Mouse (Mus musculus): Measurements from ENCODE around the gene Gm42669. TPM values are rescaled to one million over a fixed set of nuclear protein-coding genes. Genes with fewer than 3 reads are reported as not detected.

The Gm42669 gene
- 0.13 and 0.21 TPM in 2 replicates for polyA plus RNA-seq (2016; fragmentation: Nextera tagmentation; extraction: Ambion mirVana)

DNA sequence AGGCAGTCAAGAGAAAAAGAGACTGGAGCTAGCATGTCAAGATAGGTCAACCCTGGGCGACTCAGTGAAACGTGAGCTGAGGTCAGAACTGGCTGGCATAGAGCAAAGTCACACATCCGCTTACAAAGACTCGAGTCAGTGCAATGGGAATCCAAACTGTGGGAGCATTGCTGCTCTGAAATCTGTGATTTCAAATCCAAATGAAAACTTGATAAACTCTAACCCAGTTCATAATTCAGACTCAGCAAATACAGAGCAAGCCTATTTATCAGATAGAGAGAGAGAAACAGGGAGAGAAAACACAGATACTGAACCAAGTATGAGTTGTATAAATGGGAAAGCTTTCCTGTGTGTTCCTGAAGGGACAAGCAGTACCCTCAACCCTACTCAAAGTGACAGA lies at the start of gene Gm42669:
Gm42669 (plus strand) TSS at position 301 of the 400 bp plus-strand sequence.
- H3K36me3 ChIP-seq: peaks cover 10% of the 10 kb centered on the region
- H3K4me3 ChIP-seq: no peak within 1 kb of the TSS
- H3K4me1 ChIP-seq (replicated peaks): no peaks in the 10 kb centered on the region
- no peaks in the 10 kb centered on the region for H3K9me3 ChIP-seq (replicated peaks)
- no peak within 1 kb of the TSS for H3K9ac ChIP-seq
- 66% methylated on average over 4 of the region's 4 CpGs for WGBS
- H3K27me3 ChIP-seq (replicated peaks): no peaks in the 10 kb centered on the region
- H3K27ac ChIP-seq (ENCODE audit: poor library complexity, severe bottlenecking): no peak within 1 kb of the TSS
- H3K4me2 ChIP-seq: no peak within 1 kb of the TSS
- ATAC-seq (ENCODE audit: insufficient number of reproducible peaks, low FRiP score): no peak

DNA sequence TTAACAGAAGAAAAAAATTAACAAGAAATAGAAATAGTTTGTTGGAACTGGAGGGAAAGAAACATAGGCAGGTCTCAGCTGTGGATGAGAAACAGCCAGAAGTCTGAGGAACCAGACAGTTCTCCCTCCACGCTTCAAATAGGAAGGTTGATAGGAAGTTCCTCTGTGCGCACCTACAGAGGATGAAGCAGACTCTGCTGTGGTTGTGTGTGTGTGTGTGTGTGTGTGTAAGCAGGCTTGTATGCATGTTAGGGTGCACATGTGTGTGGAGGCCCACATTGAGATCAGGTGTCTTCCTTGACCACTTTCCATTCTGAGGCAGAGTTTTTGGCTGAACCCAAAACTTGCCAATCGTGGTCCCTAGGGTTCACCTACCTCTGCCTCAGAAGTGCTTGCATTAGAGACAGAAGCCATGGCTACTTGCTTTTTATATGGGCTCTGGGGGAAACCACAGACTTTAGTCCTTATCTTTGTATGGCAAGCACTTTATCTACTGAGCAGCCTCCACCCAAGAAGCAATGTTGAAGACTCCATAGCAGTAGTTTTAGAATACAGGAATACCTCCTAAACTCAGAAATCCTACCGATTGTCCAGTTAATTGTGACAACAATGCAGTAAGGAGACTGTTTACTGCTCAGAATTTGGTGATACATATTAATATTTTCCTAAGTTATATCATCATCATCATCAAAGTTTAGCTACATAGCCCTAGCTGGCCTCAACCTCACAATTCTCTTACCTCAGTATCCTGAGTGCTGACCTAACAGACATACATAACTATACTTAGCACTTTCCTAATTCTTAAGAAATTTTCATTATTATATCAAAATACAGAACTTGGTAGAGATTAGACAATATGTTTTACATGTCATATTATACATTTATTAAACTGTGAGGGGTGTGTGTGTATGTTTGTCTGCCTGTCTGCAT lies 45.0 kb upstream of the Gm42669 start:
- Histone ChIP-seq H3K9me3 (replicated peaks) (no peaks in the 10 kb centered on the region), H3K27me3 (replicated peaks) (no peaks in the 10 kb centered on the region), H3K9ac (no peak overlapping the region), H3K27ac (ENCODE audit: poor library complexity, severe bottlenecking) (no peak overlapping the region), H3K4me1 (replicated peaks) (peaks cover 11% of the 10 kb centered on the region), H3K4me2 (no peak overlapping the region), H3K36me3 (no peaks in the 10 kb centered on the region), H3K4me3 (no peak overlapping the region)
- WGBS: 79% methylated on average over 4 of the region's 4 CpGs
- no peak for ATAC-seq (ENCODE audit: insufficient number of reproducible peaks, low FRiP score)

DNA sequence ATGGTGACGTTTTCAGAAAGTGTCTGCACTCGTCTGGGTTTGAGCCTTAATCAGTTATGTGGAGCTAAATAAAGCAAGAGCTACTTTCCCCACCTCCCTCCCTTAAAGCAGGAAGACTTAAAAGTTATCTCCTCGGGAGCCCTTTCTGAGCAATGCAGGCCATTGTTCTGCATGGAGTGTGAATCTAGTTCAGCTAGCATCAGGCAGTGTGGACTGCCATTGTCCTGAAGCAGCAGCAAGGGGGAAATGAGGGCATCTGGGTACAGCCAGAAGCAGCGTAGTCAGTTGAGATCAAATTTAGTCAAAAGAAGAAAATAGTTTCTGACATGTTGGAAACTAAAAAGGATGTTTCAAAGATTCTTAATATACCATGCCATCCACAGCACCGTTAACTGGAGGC lies 40.9 kb upstream of the Gm42669 start:
- Histone ChIP-seq H3K4me3 (no peak overlapping the region), H3K4me1 (replicated peaks) (peaks cover 16% of the 10 kb centered on the region), H3K9me3 (replicated peaks) (no peaks in the 10 kb centered on the region), H3K9ac (no peak overlapping the region), H3K27me3 (replicated peaks) (no peaks in the 10 kb centered on the region), H3K36me3 (no peaks in the 10 kb centered on the region), H3K27ac (ENCODE audit: poor library complexity, severe bottlenecking) (peak overlapping the region; percentile 68), H3K4me2 (peak overlapping the region; percentile 38; the same call in 1 of the 2 replicates)
- WGBS: 21% methylated on average over 5 of the region's 5 CpGs
- ATAC-seq (ENCODE audit: insufficient number of reproducible peaks, low FRiP score): no peak

DNA sequence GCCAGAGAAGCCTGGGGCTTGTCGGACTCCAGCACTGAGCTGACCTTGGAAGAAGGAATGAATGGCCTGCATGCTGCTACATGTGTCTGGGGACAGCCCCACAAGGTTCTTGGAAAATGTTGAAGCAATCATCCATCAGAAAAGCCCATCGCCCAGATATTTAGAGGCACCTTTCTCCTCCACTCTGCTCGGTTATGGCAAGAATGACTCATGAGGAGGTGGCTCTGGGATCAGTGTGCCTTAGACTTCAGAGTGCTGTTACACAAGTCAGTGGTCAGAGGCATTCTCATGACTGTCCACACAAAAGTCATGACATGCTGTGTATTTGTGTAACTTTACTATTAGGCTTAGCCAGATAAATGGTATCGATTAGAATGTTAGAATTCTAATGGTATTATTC lies 40.3 kb upstream of the Gm42669 start:
- Histone ChIP-seq H3K36me3 (no peaks in the 10 kb centered on the region), H3K27me3 (replicated peaks) (no peaks in the 10 kb centered on the region), H3K27ac (ENCODE audit: poor library complexity, severe bottlenecking) (peak overlapping the region; percentile 68), H3K9ac (0 out of 2 replicates have a peak overlapping the region, but pooled peaks have one; percentile 7), H3K4me1 (replicated peaks) (peaks cover 16% of the 10 kb centered on the region), H3K9me3 (replicated peaks) (no peaks in the 10 kb centered on the region), H3K4me3 (no peak overlapping the region), H3K4me2 (peak overlapping the region; percentile 38)
- ATAC-seq (ENCODE audit: insufficient number of reproducible peaks, low FRiP score): no peak
- WGBS: 54% methylated on average over 4 of the region's 4 CpGs

DNA sequence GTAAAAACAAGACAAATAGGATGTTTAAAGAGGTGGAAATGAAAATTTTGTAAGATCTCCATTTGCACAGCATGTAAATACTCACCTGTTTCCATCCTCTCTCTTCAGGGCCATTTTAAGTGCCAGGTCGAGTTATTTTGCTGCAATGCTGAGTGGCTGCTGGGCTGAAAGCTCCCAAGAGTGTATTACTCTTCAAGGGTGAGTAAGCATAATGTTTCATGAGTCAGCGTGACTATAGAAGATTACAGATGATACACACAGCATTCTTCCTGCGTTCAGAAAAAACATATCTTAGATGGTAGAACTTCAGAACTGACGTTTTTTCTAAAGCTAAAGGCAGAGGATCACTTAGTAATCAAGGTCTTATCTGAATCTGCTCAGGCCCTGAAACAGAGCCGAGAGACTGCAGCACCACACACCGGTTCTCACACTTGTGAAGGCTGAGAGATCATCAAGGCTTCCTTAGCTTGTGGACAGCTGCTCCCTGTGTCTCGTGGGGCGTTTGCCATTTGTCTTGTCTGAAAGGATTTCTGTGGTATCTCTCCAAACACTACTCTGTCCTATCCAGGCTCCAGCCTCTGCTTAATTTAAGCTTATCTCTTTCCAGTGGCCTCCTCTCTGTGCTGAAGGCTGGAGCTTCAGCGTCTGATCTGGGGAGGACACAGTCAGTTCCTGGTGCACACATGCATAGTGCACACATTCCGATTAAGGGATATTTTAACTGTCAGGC lies 36.7 kb upstream of the Gm42669 start:
- Histone ChIP-seq H3K4me3 (no peak overlapping the region), H3K27me3 (replicated peaks) (no peaks in the 10 kb centered on the region), H3K36me3 (peaks cover 10% of the 10 kb centered on the region), H3K9me3 (replicated peaks) (0 out of 2 replicates have a peak, but pooled peaks cover 5% of the 10 kb centered on the region), H3K9ac (no peak overlapping the region), H3K4me2 (no peak overlapping the region), H3K27ac (ENCODE audit: poor library complexity, severe bottlenecking) (peak overlapping the region; percentile 50), H3K4me1 (replicated peaks) (peaks cover 16% of the 10 kb centered on the region)
- peak; percentile 89 for ATAC-seq (ENCODE audit: insufficient number of reproducible peaks, low FRiP score)
- WGBS: 33% methylated on average over 10 of the region's 10 CpGs

DNA sequence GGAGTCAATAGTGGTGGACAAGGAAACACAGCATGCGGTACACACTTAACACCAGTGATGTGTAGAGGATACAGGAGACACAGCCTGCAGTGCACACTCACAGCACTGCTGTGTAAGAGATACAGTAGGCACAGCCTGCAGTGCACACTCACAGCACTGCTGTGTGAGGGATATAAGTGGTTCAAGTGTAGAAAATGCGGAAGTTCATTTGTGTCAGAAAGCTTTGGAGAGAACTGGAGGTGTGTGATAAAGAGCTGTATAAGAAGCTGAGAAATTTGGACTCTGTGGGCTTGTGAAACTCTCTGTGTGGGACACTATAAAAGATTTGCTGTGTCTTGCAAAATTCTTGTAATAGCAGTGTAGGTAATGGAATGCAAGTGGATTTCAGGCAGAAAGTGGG lies 27.2 kb upstream of the Gm42669 start:
- H3K4me3 ChIP-seq: no peak overlapping the region
- H3K27me3 ChIP-seq (replicated peaks): no peaks in the 10 kb centered on the region
- H3K27ac ChIP-seq (ENCODE audit: poor library complexity, severe bottlenecking): no peak overlapping the region
- H3K9me3 ChIP-seq (replicated peaks): 0 out of 2 replicates have a peak, but pooled peaks cover 4% of the 10 kb centered on the region
- peaks cover 5% of the 10 kb centered on the region for H3K36me3 ChIP-seq
- no peak overlapping the region for H3K9ac ChIP-seq
- ATAC-seq (ENCODE audit: insufficient number of reproducible peaks, low FRiP score): no peak
- 80% methylated on average over 2 of the region's 2 CpGs for WGBS
- no peaks in the 10 kb centered on the region for H3K4me1 ChIP-seq (replicated peaks)
- no peak overlapping the region for H3K4me2 ChIP-seq

DNA sequence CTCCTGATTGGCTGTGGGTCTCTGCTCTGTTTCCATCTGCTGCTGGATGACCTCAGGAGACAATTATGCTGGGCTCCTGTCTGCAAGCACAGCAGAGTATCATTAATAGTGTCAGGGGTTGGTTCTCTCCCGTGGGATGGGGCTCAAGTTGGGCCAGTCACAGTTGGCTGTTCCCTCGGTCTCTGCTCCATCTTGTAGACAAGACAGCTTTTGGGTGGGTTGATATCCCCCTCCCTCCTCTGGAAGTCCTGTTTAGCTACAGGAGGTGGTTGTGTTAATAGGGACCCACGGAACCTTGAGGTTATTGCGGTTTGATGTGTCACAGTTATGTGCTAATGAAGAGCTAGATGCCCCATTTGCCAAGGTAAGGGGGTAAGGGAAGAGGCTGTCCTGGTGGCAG lies 18.4 kb upstream of the Gm42669 start:
- H3K36me3 ChIP-seq: peaks cover 10% of the 10 kb centered on the region; the same call in 1 of the 2 replicates
- H3K27me3 ChIP-seq (replicated peaks): no peaks in the 10 kb centered on the region
- no peak overlapping the region for H3K27ac ChIP-seq (ENCODE audit: poor library complexity, severe bottlenecking)
- H3K9me3 ChIP-seq (replicated peaks): no peaks in the 10 kb centered on the region
- 54% methylated on average over 4 of the region's 4 CpGs for WGBS
- H3K9ac ChIP-seq: no peak overlapping the region
- no peak overlapping the region for H3K4me2 ChIP-seq
- H3K4me3 ChIP-seq: no peak overlapping the region
- ATAC-seq (ENCODE audit: insufficient number of reproducible peaks, low FRiP score): no peak
- H3K4me1 ChIP-seq (replicated peaks): peaks cover 11% of the 10 kb centered on the region

DNA sequence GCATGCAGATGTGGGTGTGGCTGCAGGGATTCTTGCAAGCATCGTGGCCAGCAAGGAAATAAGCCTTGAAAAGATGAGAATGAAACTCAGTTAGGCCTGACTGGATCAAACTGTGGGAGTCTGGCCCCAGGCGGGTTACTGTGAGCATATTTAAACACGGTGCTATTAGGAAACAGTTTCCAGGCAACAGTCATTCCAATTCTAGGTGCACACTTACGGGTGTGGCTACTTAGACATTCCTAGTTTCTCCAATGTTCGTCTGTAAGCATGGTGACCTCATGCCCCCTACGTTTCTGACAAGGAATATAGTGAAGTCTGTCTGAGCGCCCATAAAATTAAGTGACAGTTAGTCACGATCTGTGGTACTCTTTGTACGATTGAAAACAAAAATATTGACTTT lies 16.4 kb upstream of the Gm42669 start:
- no peak for ATAC-seq (ENCODE audit: insufficient number of reproducible peaks, low FRiP score)
- no peak overlapping the region for H3K4me2 ChIP-seq
- H3K36me3 ChIP-seq: peaks cover 10% of the 10 kb centered on the region; the same call in 1 of the 2 replicates
- 79% methylated on average over 9 of the region's 9 CpGs for WGBS
- 0 out of 2 replicates have a peak, but pooled peaks cover 4% of the 10 kb centered on the region for H3K9me3 ChIP-seq (replicated peaks)
- H3K9ac ChIP-seq: no peak overlapping the region
- H3K27ac ChIP-seq (ENCODE audit: poor library complexity, severe bottlenecking): no peak overlapping the region
- H3K27me3 ChIP-seq (replicated peaks): no peaks in the 10 kb centered on the region
- H3K4me1 ChIP-seq (replicated peaks): peaks cover 11% of the 10 kb centered on the region
- H3K4me3 ChIP-seq: no peak overlapping the region

DNA sequence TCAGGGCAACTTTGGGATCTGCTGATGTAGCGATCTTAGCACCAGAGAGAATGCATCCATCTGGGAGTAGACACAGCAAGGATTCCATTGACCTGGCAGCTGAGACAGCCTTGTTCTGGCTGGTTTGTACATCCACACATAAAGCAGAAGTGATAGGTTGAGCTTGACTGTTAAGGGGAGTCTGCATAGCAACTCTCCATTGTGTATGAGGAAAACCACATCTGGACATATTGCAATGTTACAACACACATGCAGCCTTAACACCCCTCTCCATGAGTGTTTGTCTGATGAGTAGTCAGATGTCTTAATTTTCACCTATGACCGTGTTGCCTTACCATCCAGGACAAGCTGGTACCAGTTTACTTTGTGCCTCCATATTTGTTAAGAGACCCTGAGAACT lies 14.9 kb upstream of the Gm42669 start:
- Histone ChIP-seq H3K27me3 (replicated peaks) (no peaks in the 10 kb centered on the region), H3K9me3 (replicated peaks) (0 out of 2 replicates have a peak, but pooled peaks cover 4% of the 10 kb centered on the region), H3K36me3 (peaks cover 10% of the 10 kb centered on the region; the same call in 1 of the 2 replicates), H3K27ac (ENCODE audit: poor library complexity, severe bottlenecking) (no peak overlapping the region), H3K9ac (no peak overlapping the region), H3K4me2 (no peak overlapping the region), H3K4me3 (no peak overlapping the region), H3K4me1 (replicated peaks) (peaks cover 11% of the 10 kb centered on the region)
- WGBS: 84% methylated on average over 2 of the region's 2 CpGs
- ATAC-seq (ENCODE audit: insufficient number of reproducible peaks, low FRiP score): no peak

DNA sequence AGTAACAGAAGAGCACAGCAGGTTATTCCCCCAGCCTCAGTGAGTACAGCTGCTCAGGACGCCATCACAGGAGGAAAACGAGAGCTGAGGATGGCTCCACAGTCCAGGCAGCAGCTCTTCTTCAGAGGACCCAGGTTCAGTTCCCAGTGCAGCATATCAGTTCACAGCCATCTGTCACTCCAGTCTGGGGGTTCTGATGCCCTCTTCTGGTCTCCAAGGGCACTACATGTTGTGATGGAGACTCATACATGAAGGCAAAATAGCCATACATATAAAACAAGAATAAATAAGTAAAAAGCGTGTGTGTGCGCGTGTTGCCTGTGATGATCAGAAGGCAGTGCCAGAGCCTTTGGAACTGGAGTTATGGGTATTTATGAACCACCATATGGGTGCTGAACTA lies 12.7 kb upstream of the Gm42669 start:
- no peak overlapping the region for H3K4me2 ChIP-seq
- H3K27me3 ChIP-seq (replicated peaks): no peaks in the 10 kb centered on the region
- H3K27ac ChIP-seq (ENCODE audit: poor library complexity, severe bottlenecking): no peak overlapping the region
- H3K9ac ChIP-seq: no peak overlapping the region
- ATAC-seq (ENCODE audit: insufficient number of reproducible peaks, low FRiP score): no peak
- 91% methylated on average over 5 of the region's 5 CpGs for WGBS
- 0 out of 2 replicates have a peak, but pooled peaks cover 4% of the 10 kb centered on the region for H3K9me3 ChIP-seq (replicated peaks)
- H3K4me3 ChIP-seq: no peak overlapping the region
- no peaks in the 10 kb centered on the region for H3K4me1 ChIP-seq (replicated peaks)
- H3K36me3 ChIP-seq: peaks cover 10% of the 10 kb centered on the region; the same call in 1 of the 2 replicates

DNA sequence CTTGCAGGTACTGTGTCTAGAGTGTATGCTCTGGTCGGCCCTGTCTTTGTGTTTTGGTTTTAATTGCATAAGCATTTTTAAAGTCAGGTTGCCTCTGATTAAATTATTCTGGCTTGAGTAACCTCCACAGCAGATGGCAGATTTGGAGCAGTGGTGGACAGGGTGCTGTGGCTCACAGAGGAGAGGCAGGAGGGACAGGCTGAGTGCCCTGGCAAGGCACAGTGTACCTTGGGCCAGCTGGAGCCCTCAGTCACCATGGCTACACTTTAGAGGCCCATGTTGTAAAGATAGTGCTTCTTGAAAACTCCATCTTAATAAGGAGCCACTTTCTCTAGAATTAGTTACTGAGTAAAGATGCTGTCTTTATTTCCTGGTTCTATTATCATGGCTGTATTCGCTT lies 11.4 kb upstream of the Gm42669 start:
- 88% methylated on average over 2 of the region's 2 CpGs for WGBS

More for the DNA sequence above, 11.4 kb upstream of the Gm42669 start:
- Histone ChIP-seq H3K27me3 (replicated peaks) (no peaks in the 10 kb centered on the region), H3K36me3 (peaks cover 10% of the 10 kb centered on the region; the same call in 1 of the 2 replicates), H3K4me2 (no peak overlapping the region), H3K9ac (no peak overlapping the region), H3K9me3 (replicated peaks) (0 out of 2 replicates have a peak, but pooled peaks cover 4% of the 10 kb centered on the region), H3K4me1 (replicated peaks) (no peaks in the 10 kb centered on the region), H3K27ac (ENCODE audit: poor library complexity, severe bottlenecking) (no peak overlapping the region), H3K4me3 (no peak overlapping the region)
- ATAC-seq (ENCODE audit: insufficient number of reproducible peaks, low FRiP score): no peak

Measured in heart, embryonic 12.5 days (tissue).